Mouse (Mus musculus) lung, embryonic 16.5 days (tissue): ENCODE measurements around the gene Zfp62. TPM values are rescaled to one million over a fixed set of nuclear protein-coding genes. Genes with fewer than 3 reads are reported as not detected.
A peak's percentile ranks its signal among the peaks of the same experiment; 100 is the strongest.

ENCODE experiments used
- ATAC-seq: fragments of 200-750 bp; cut with Nextera tagmentation; 2 replicates; pipeline ENCODE4 v1.8.0; 2017; ENCODE audit warnings: low read depth, mild to moderate bottlenecking, moderate library complexity
- H3K27ac ChIP-seq: fragments of 300-500 bp; sonication (generic); 2 replicates; pipeline ENCODE4 v1.5.1; 2014; ENCODE audit warnings: mild to moderate bottlenecking, control low read depth, low read length
- H3K27me3 ChIP-seq: fragments of 300-500 bp; sonication (generic); 2 replicates; pipeline ENCODE4 v1.6.1; 2014; ENCODE audit warnings: low read depth, low read length, mixed read lengths; ENCODE audit not compliant: control insufficient read depth, insufficient read depth
- H3K36me3 ChIP-seq: fragments of 300-500 bp; sonication (generic); 2 replicates; pipeline ENCODE4 v1.6.1; 2014; ENCODE audit warnings: low read length; ENCODE audit not compliant: control insufficient read depth, insufficient read depth
- H3K4me1 ChIP-seq: fragments of 300-500 bp; sonication (generic); replicated peaks from 2 replicates; pipeline ENCODE4 v1.6.1; 2014; ENCODE audit warnings: low read length, mixed read lengths; ENCODE audit not compliant: control insufficient read depth, insufficient read depth
- H3K4me2 ChIP-seq: fragments of 300-500 bp; sonication (generic); 2 replicates; pipeline ENCODE4 v1.6.1; 2014; ENCODE audit warnings: low read depth, low read length, control low read depth
- H3K4me3 ChIP-seq: fragments of 300-500 bp; sonication (generic); 2 replicates; pipeline ENCODE4 v1.5.1; 2014; ENCODE audit warnings: mild to moderate bottlenecking, low read length, control low read depth
- H3K9ac ChIP-seq: fragments of 300-500 bp; sonication (generic); 2 replicates; pipeline ENCODE4 v1.6.1; 2014; ENCODE audit warnings: low read length, control low read depth
- H3K9me3 ChIP-seq: fragments of 300-500 bp; sonication (generic); 2 replicates; pipeline ENCODE4 v1.6.1; 2016; ENCODE audit warnings: low read length; ENCODE audit not compliant: control insufficient read depth
- WGBS: fragments of 180-500 bp; shearing (Covaris S2); extraction: QIAGEN DNeasy Blood & Tissue Kit; methylation state at CpG from one replicate; pipeline ENCODE4 v1.1.7; 2014; 5-methylcytosine and 5-hydroxymethylcytosine counted together
- polyA plus RNA-seq: library from polyadenylated mRNA; unstranded; fragments of >200 nt; fragmentation: Nextera tagmentation; extraction: Ambion mirVana; gene quantifications from 2 replicates; pipeline ENCODE4 v1.2.1, GENCODE M21; 2015

The Zfp62 gene
- polyA plus RNA-seq, 1 experiment from 2014 or later, result 38.2 TPM

GRCm38 (mm10) chr11:49251380-49251761 is 48.3 kb downstream of the Zfp62 start:
- peak overlapping the region; percentile 93; the same call in 1 of the 2 replicates for H3K27ac ChIP-seq
- H3K9me3 ChIP-seq, result no peaks in the 10 kb centered on the region
- peaks cover 17% of the 10 kb centered on the region for H3K36me3 ChIP-seq
- H3K4me1 ChIP-seq, result peaks cover 47% of the 10 kb centered on the region
- no peak for ATAC-seq
- peak overlapping the region; percentile 89 for H3K9ac ChIP-seq
- 40% methylated on average over 7 of the region's 7 CpGs for WGBS
- H3K4me3 ChIP-seq, result peak overlapping the region; percentile 73
- H3K27me3 ChIP-seq, result no peaks in the 10 kb centered on the region
- H3K4me2 ChIP-seq, result peak overlapping the region; percentile 71

- no peak overlapping the region for H3K9ac ChIP-seq
- 84% methylated on average over 5 of the region's 5 CpGs for WGBS
Observed at GRCm38 (mm10) chr11:49252048-49252447, 49.0 kb downstream of the Zfp62 start.

GRCm38 (mm10) chr11:49253035-49253434 is 49.9 kb downstream of the Zfp62 start:
- Histone ChIP-seq H3K9ac (no peak overlapping the region), H3K4me2 (peak overlapping the region; percentile 22), H3K4me3 (no peak overlapping the region), H3K27ac (no peak overlapping the region), H3K36me3 (peaks cover 20% of the 10 kb centered on the region), H3K27me3 (no peaks in the 10 kb centered on the region), H3K9me3 (no peaks in the 10 kb centered on the region), H3K4me1 (peaks cover 31% of the 10 kb centered on the region)
- no peak for ATAC-seq
- 74% methylated on average over 6 of the region's 6 CpGs for whole genome bisulfite sequencing

More at GRCm38 (mm10) chr11:49252048-49252447, 49.0 kb downstream of the Zfp62 start:
- H3K36me3 ChIP-seq, result peaks cover 18% of the 10 kb centered on the region
- no peaks in the 10 kb centered on the region for H3K27me3 ChIP-seq
- no peak overlapping the region for H3K27ac ChIP-seq
- peak overlapping the region; percentile 73 for H3K4me3 ChIP-seq
- peak overlapping the region; percentile 71 for H3K4me2 ChIP-seq
- ATAC-seq, result no peak
- H3K9me3 ChIP-seq, result no peaks in the 10 kb centered on the region
- peaks cover 41% of the 10 kb centered on the region for H3K4me1 ChIP-seq

GRCm38 (mm10) chr11:49259296-49259695 is 56.2 kb downstream of the Zfp62 start:
- no peaks in the 10 kb centered on the region; the same call in 1 of the 2 replicates for H3K4me1 ChIP-seq
- no peak overlapping the region for H3K9ac ChIP-seq
- no peak overlapping the region for H3K4me3 ChIP-seq
- 76% methylated on average over 2 of the region's 2 CpGs for WGBS
- H3K36me3 ChIP-seq, result peaks cover 32% of the 10 kb centered on the region
- H3K4me2 ChIP-seq, result no peak overlapping the region
- no peaks in the 10 kb centered on the region for H3K27me3 ChIP-seq
- H3K27ac ChIP-seq, result no peak overlapping the region
- ATAC-seq, result no peak
- H3K9me3 ChIP-seq, result no peaks in the 10 kb centered on the region

GRCm38 (mm10) chr11:49259829-49260228 is 56.7 kb downstream of the Zfp62 start:
- Histone ChIP-seq H3K27ac (no peak overlapping the region), H3K36me3 (peaks cover 28% of the 10 kb centered on the region), H3K4me2 (no peak overlapping the region), H3K9ac (no peak overlapping the region), H3K9me3 (no peaks in the 10 kb centered on the region), H3K4me3 (no peak overlapping the region), H3K4me1 (no peaks in the 10 kb centered on the region; the same call in 1 of the 2 replicates), H3K27me3 (no peaks in the 10 kb centered on the region)
- WGBS, result 45% methylated on average over 1 of the region's 1 CpGs
- no peak for ATAC-seq

GRCm38 (mm10) chr11:49260598-49261312 is 57.7 kb downstream of the Zfp62 start:
- no peak overlapping the region for H3K4me3 ChIP-seq
- H3K4me2 ChIP-seq, result no peak overlapping the region
- 89% methylated on average over 21 of the region's 21 CpGs for WGBS
- 0 out of 2 replicates have a peak, but pooled peaks have one; percentile 20 for ATAC-seq
- peaks cover 23% of the 10 kb centered on the region for H3K36me3 ChIP-seq
- no peaks in the 10 kb centered on the region for H3K27me3 ChIP-seq
- H3K9me3 ChIP-seq, result no peaks in the 10 kb centered on the region
- no peaks in the 10 kb centered on the region; the same call in 1 of the 2 replicates for H3K4me1 ChIP-seq
- H3K9ac ChIP-seq, result no peak overlapping the region
- no peak overlapping the region for H3K27ac ChIP-seq

- Histone ChIP-seq H3K27ac (no peak overlapping the region), H3K4me3 (no peak overlapping the region), H3K4me2 (no peak overlapping the region), H3K36me3 (peaks cover 21% of the 10 kb centered on the region), H3K9me3 (no peaks in the 10 kb centered on the region), H3K27me3 (no peaks in the 10 kb centered on the region), H3K4me1 (no peaks in the 10 kb centered on the region; the same call in 1 of the 2 replicates), H3K9ac (no peak overlapping the region)
- no peak for ATAC-seq
- WGBS, result 95% methylated on average over 14 of the region's 14 CpGs
Observed at GRCm38 (mm10) chr11:49261313-49261855, 58.3 kb downstream of the Zfp62 start.

GRCm38 (mm10) chr11:49262286-49262685 is 59.2 kb downstream of the Zfp62 start:
- no peak for ATAC-seq
- H3K4me3 ChIP-seq, result no peak overlapping the region
- H3K9me3 ChIP-seq, result no peaks in the 10 kb centered on the region
- H3K27ac ChIP-seq, result no peak overlapping the region
- peaks cover 20% of the 10 kb centered on the region for H3K36me3 ChIP-seq
- no peaks in the 10 kb centered on the region for H3K27me3 ChIP-seq
- H3K4me1 ChIP-seq, result no peaks in the 10 kb centered on the region; the same call in 1 of the 2 replicates
- WGBS, result 84% methylated on average over 5 of the region's 5 CpGs
- no peak overlapping the region for H3K4me2 ChIP-seq
- H3K9ac ChIP-seq, result no peak overlapping the region

- Histone ChIP-seq H3K4me2 (no peak overlapping the region), H3K36me3 (peaks cover 18% of the 10 kb centered on the region), H3K9me3 (no peaks in the 10 kb centered on the region), H3K27me3 (no peaks in the 10 kb centered on the region), H3K4me1 (no peaks in the 10 kb centered on the region; the same call in 1 of the 2 replicates), H3K4me3 (no peak overlapping the region), H3K27ac (no peak overlapping the region), H3K9ac (no peak overlapping the region)
- no peak for ATAC-seq
- 89% methylated on average over 6 of the region's 6 CpGs for WGBS
Observed at GRCm38 (mm10) chr11:49263149-49263548, 60.1 kb downstream of the Zfp62 start.
